Mouse (Mus musculus) heart, embryonic 10.5 days (tissue): Measurements from ENCODE around the gene Cabp2. TPM values are rescaled to one million over a fixed set of nuclear protein-coding genes. Genes with fewer than 3 reads are reported as not detected.
A peak's percentile ranks its signal among the peaks of the same experiment; 100 is the strongest.
"Not testable (repeated sequence)": the region's sequence is repeated elsewhere in the genome, so short reads cannot be mapped to it uniquely, and the experiment has no call there.

ENCODE experiments used
- DNase-seq: peaks from one replicate; pipeline ENCODE4 v3.0.0-alpha.2; 2017; ENCODE audit warnings: low spot score
- H3K27ac ChIP-seq: fragments of 300-500 bp; sonication (generic); 2 replicates; pipeline ENCODE4 v1.5.1; 2016; ENCODE audit warnings: mild to moderate bottlenecking
- H3K27me3 ChIP-seq: fragments of 300-500 bp; sonication (generic); 2 replicates; pipeline ENCODE4 v1.6.1; 2016; ENCODE audit warnings: mild to moderate bottlenecking; ENCODE audit not compliant: poor library complexity, insufficient read depth, severe bottlenecking
- H3K36me3 ChIP-seq: fragments of 300-500 bp; sonication (generic); 2 replicates; pipeline ENCODE4 v1.6.1; 2016; ENCODE audit warnings: mild to moderate bottlenecking, moderate library complexity
- H3K4me1 ChIP-seq: fragments of 300-500 bp; sonication (generic); 2 replicates; pipeline ENCODE4 v1.6.1; 2016; ENCODE audit warnings: mild to moderate bottlenecking
- H3K4me3 ChIP-seq: fragments of 300-500 bp; sonication (generic); 2 replicates; pipeline ENCODE4 v1.5.1; 2016; ENCODE audit warnings: mild to moderate bottlenecking, moderate library complexity
- H3K9me3 ChIP-seq: fragments of 300-500 bp; sonication (generic); 2 replicates; pipeline ENCODE4 v1.6.1; 2016; ENCODE audit warnings: mild to moderate bottlenecking, moderate library complexity
- WGBS: fragments of 180-500 bp; shearing (Covaris S2); methylation state at CpG from one replicate; pipeline ENCODE4 v1.1.7; 2016; 5-methylcytosine and 5-hydroxymethylcytosine counted together
- polyA plus RNA-seq: library from polyadenylated mRNA; unstranded; fragments of >200 nt; fragmentation: Nextera tagmentation; extraction: Ambion mirVana; gene quantifications from 2 replicates; pipeline ENCODE4 v1.2.1, GENCODE M21; 2016

Gene Cabp2
- polyA plus RNA-seq, 1 experiment from 2014 or later: not detected

- Histone ChIP-seq H3K36me3 (no peaks in the 10 kb centered on the region), H3K4me1 (0 out of 2 replicates have a peak, but pooled peaks cover 12% of the 10 kb centered on the region), H3K27ac (no peak overlapping the region), H3K4me3 (no peak overlapping the region), H3K9me3 (no peaks in the 10 kb centered on the region), H3K27me3 (no peaks in the 10 kb centered on the region)
- DNase-seq: no peak
- 78% methylated on average over 8 of the region's 8 CpGs for WGBS
Observed at GRCm38 (mm10) chr19:4046866-4047254, 34.5 kb upstream of the Cabp2 start.

- Histone ChIP-seq H3K36me3 (no peaks in the 10 kb centered on the region), H3K9me3 (no peaks in the 10 kb centered on the region), H3K4me3 (no peak overlapping the region), H3K27me3 (no peaks in the 10 kb centered on the region), H3K4me1 (0 out of 2 replicates have a peak, but pooled peaks cover 7% of the 10 kb centered on the region), H3K27ac (no peak overlapping the region)
- no peak for DNase-seq
- 21% methylated on average over 4 of the region's 4 CpGs for WGBS
Observed at GRCm38 (mm10) chr19:4047859-4048258, 33.5 kb upstream of the Cabp2 start.

GRCm38 (mm10) chr19:4049069-4049468 lies 32.3 kb upstream of the Cabp2 start:
- not testable (repeated sequence) for H3K27ac ChIP-seq, H3K36me3 ChIP-seq, H3K27me3 ChIP-seq, H3K4me1 ChIP-seq, H3K4me3 ChIP-seq, DNase-seq, H3K9me3 ChIP-seq
- 69% methylated on average over 5 of the region's 5 CpGs for WGBS

- no peak for DNase-seq
- no peak overlapping the region for H3K27ac ChIP-seq
- no peaks in the 10 kb centered on the region for H3K9me3 ChIP-seq
- H3K36me3 ChIP-seq: no peaks in the 10 kb centered on the region
- 0 out of 2 replicates have a peak, but pooled peaks cover 5% of the 10 kb centered on the region for H3K27me3 ChIP-seq
- peaks cover 8% of the 10 kb centered on the region for H3K4me1 ChIP-seq
- 89% methylated on average over 5 of the region's 5 CpGs for WGBS
- no peak overlapping the region for H3K4me3 ChIP-seq
Observed at GRCm38 (mm10) chr19:4051016-4051415, 30.4 kb upstream of the Cabp2 start.

- Histone ChIP-seq H3K4me3 (no peak overlapping the region), H3K9me3 (no peaks in the 10 kb centered on the region), H3K27me3 (0 out of 2 replicates have a peak, but pooled peaks cover 5% of the 10 kb centered on the region), H3K27ac (no peak overlapping the region), H3K4me1 (peaks cover 15% of the 10 kb centered on the region), H3K36me3 (no peaks in the 10 kb centered on the region)
- 50% methylated on average over 10 of the region's 10 CpGs for WGBS
- DNase-seq: peak; percentile 76
Observed at GRCm38 (mm10) chr19:4051741-4052515, 29.4 kb upstream of the Cabp2 start.

GRCm38 (mm10) chr19:4052516-4053030 lies 28.8 kb upstream of the Cabp2 start:
- Histone ChIP-seq H3K27me3 (0 out of 2 replicates have a peak, but pooled peaks cover 5% of the 10 kb centered on the region), H3K4me3 (no peak overlapping the region), H3K4me1 (peaks cover 17% of the 10 kb centered on the region), H3K27ac (no peak overlapping the region), H3K9me3 (no peaks in the 10 kb centered on the region), H3K36me3 (no peaks in the 10 kb centered on the region)
- no peak for DNase-seq
- 69% methylated on average over 5 of the region's 5 CpGs for WGBS

GRCm38 (mm10) chr19:4054613-4055012 lies 26.8 kb upstream of the Cabp2 start:
- Histone ChIP-seq H3K9me3 (no peaks in the 10 kb centered on the region), H3K27me3 (0 out of 2 replicates have a peak, but pooled peaks cover 5% of the 10 kb centered on the region), H3K36me3 (no peaks in the 10 kb centered on the region), H3K27ac (no peak overlapping the region), H3K4me1 (peaks cover 29% of the 10 kb centered on the region), H3K4me3 (no peak overlapping the region)
- 83% methylated on average over 5 of the region's 5 CpGs for WGBS
- no peak for DNase-seq

- Histone ChIP-seq H3K36me3 (no peaks in the 10 kb centered on the region), H3K9me3 (no peaks in the 10 kb centered on the region), H3K4me1 (peaks cover 30% of the 10 kb centered on the region), H3K27ac (no peak overlapping the region), H3K4me3 (no peak overlapping the region), H3K27me3 (0 out of 2 replicates have a peak, but pooled peaks cover 5% of the 10 kb centered on the region)
- DNase-seq: no peak
- 65% methylated on average over 8 of the region's 8 CpGs for WGBS
Observed at GRCm38 (mm10) chr19:4055216-4055946, 26.0 kb upstream of the Cabp2 start.

- DNase-seq: no peak
Observed at GRCm38 (mm10) chr19:4055947-4056693, 25.3 kb upstream of the Cabp2 start.

GRCm38 (mm10) chr19:4056727-4057126 lies 24.7 kb upstream of the Cabp2 start:
- 51% methylated on average over 4 of the region's 4 CpGs for WGBS
- no peak overlapping the region for H3K4me3 ChIP-seq
- H3K36me3 ChIP-seq: no peaks in the 10 kb centered on the region
- 0 out of 2 replicates have a peak, but pooled peaks cover 5% of the 10 kb centered on the region for H3K27me3 ChIP-seq
- peak; percentile 77 for DNase-seq
- peak overlapping the region; percentile 47; the same call in 1 of the 2 replicates for H3K27ac ChIP-seq
- H3K9me3 ChIP-seq: no peaks in the 10 kb centered on the region
- H3K4me1 ChIP-seq: peaks cover 30% of the 10 kb centered on the region

More at GRCm38 (mm10) chr19:4055947-4056693, 25.3 kb upstream of the Cabp2 start:
- Histone ChIP-seq H3K9me3 (no peaks in the 10 kb centered on the region), H3K4me1 (peaks cover 30% of the 10 kb centered on the region), H3K4me3 (no peak overlapping the region), H3K27ac (peak overlapping the region; percentile 47; the same call in 1 of the 2 replicates), H3K27me3 (0 out of 2 replicates have a peak, but pooled peaks cover 5% of the 10 kb centered on the region), H3K36me3 (no peaks in the 10 kb centered on the region)
- WGBS: 49% methylated on average over 15 of the region's 15 CpGs

GRCm38 (mm10) chr19:4057389-4057788 lies 24.0 kb upstream of the Cabp2 start:
- peak; percentile 51 for DNase-seq
- Histone ChIP-seq H3K36me3 (no peaks in the 10 kb centered on the region), H3K4me3 (no peak overlapping the region), H3K4me1 (peaks cover 30% of the 10 kb centered on the region), H3K9me3 (no peaks in the 10 kb centered on the region), H3K27me3 (0 out of 2 replicates have a peak, but pooled peaks cover 5% of the 10 kb centered on the region), H3K27ac (peak overlapping the region; percentile 22; the same call in 1 of the 2 replicates)
- WGBS: 83% methylated on average over 13 of the region's 13 CpGs

GRCm38 (mm10) chr19:4057962-4058361 lies 23.4 kb upstream of the Cabp2 start:
- peak; percentile 65 for DNase-seq
- no peaks in the 10 kb centered on the region for H3K9me3 ChIP-seq
- H3K36me3 ChIP-seq: no peaks in the 10 kb centered on the region
- no peak overlapping the region; the same call in 1 of the 2 replicates for H3K27ac ChIP-seq
- H3K27me3 ChIP-seq: 0 out of 2 replicates have a peak, but pooled peaks cover 5% of the 10 kb centered on the region
- peaks cover 30% of the 10 kb centered on the region for H3K4me1 ChIP-seq
- WGBS: 90% methylated on average over 7 of the region's 7 CpGs
- H3K4me3 ChIP-seq: no peak overlapping the region
